Mouse (Mus musculus) urinary bladder, postnatal 4 days (tissue): Measurements from ENCODE around the gene Tbc1d1.

Source experiments
- DNase-seq, 2 experiments: peaks; one replicate each; pipeline ENCODE4 v3.0.0; 2021 to 2022; ENCODE audit warnings: low spot score in 2 of 2

Gene Tbc1d1

DNA sequence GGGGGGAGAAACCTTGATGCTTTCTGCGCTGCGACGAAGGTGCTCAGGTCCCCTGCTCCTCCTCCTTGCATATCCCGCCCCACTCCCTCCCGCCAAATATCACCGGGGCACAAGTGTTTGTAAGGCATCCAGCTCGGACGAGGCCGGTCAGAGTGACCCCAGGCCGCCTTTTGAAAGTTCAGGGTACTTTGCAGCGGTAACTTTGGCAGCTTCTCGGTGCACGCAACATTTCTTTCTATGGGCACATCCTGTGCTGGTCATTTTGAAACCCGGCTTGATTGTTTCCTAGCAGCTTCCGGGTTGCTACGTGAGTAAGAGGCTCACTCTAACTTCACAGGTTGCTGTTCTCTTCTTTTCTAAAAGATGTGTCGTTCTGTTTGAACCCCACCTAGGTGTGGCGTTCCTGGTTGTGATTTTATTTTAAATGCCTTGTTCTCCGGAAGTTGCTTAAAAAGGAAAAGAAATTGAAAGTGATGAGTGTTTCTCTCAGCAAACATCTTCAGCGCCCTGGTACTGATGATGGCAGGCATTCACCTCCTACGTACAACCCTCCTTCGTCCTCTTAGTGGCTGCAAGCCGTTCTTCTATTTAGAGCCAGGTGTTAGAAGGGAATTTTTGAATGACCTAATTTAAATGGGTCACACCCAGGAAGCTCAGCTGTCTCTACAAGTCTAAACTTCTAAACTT lies 4.7 kb downstream of the Tbc1d1 start:
- no peak for DNase-seq

DNA sequence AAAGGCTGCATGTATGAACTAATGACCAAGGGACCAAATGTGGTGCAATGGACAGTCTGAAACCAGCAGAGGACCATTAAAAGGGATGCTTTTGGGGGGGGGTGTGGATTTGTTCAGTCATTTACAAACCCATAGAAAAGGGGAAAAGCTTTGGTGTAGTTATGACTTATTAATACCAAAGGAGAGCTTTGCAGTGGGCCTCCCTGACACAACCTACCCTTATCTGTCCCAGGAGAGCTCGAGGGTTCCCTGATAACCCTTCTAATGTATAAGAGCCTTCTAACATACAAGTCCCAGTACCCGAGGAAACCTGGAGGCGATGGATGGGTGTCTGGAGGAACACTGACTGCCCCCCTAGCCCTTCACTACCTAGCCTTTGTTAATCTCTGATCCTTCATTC lies 5.8 kb downstream of the Tbc1d1 start:
- DNase-seq, result no peak

DNA sequence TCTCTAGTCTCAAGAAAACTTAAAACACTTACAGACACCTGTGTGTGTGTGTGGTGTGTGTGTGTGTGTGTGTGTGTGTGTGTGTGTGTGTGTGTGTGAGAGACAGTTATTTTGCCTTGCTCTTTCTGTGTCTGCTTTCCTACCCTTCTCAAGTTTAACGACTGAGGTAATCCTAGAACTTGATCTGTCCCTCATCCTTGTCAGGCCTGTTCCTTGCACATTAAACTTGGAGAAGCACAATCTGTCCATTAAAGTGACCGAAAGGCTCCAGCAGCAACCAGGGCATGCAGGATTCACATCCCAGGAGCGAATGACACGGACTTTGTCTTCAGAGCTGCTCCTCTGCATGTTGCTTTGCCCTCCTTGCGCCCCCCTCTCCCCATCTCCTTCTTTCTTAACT lies 6.5 kb downstream of the Tbc1d1 start:
- DNase-seq, result no peak

DNA sequence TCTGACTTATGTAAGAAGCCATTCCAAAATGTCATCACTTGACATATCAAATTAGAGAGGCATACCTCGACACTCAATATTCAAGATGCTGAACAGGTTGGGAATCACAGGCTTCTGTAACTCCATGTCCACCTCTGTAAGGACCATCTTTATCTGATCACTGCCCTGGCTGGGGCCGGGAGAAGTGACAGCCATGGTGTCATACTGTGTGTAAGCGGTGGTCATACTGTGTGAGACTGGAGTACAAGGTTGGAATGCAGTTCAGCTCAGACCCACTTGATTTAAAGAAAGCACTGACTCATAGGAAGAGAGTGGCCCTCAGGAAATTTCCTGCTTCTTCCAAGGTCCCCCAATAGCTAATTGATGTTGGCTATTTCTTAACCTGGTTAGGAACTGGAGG lies 8.3 kb downstream of the Tbc1d1 start:
- no peak for DNase-seq

DNA sequence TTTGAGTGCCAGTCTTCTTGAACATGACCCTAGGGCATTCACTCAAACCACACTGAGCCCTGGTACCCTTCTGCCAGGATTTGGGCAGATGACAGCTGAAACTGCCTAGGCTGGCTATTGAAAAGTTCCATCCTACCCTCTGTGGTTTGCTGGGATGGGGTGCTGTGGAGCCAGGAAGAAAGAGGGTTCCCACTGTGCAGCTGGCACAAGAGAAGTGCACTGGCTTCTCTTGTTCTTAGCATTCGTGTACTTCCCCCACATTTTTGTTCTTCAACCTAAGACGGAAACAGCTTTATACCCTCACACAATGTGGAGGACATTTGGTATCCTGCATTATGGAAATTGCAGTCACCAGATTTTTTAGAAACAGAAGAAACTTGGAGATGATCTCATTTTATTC lies 9.7 kb downstream of the Tbc1d1 start:
- no peak for DNase-seq

DNA sequence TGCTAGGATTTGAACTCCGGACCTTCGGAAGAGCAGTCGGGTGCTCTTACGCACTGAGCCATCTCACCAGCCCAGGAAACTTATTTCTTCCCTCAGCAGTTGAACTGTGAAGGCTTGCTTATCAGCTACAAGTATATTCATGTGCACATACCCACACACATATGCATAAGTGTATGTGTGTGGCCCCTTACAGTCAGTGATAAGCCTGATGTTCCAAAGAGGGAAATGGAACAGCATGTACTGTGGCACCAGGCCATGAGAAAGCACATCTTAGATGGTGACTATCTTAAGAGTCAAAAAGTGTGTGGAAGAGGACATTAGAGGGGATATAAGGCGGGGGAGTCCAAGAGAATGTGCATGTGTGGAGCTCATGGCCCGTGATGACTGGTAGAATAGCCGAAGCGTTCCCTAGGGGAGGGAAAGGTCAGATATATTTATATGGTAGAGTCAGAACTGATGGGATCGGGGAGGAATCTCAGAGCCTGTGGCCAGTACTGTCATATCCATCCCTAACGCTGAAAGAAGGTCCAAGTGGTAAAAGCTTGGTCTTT lies 13.0 kb downstream of the Tbc1d1 start:
- DNase-seq, result no peak

DNA sequence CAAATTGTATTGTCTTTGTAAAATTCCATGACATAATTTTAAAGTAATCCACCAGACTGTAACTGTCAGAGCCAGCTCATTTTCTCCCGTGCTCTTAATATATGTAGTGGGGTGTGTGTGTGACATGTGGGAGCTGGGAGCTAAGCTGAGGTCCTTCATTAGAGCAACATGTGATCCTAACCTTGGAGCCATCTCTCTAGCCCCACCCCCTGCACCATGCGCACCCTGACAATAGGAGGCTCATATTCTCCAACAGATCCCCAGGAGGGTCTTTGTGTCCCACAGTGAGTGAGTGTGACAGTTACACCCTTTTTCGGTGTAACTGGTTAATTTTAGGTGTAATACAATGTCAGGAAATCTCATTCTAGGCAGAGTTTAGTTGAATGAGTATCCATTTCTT lies 16.8 kb downstream of the Tbc1d1 start:
- DNase-seq, result no peak

DNA sequence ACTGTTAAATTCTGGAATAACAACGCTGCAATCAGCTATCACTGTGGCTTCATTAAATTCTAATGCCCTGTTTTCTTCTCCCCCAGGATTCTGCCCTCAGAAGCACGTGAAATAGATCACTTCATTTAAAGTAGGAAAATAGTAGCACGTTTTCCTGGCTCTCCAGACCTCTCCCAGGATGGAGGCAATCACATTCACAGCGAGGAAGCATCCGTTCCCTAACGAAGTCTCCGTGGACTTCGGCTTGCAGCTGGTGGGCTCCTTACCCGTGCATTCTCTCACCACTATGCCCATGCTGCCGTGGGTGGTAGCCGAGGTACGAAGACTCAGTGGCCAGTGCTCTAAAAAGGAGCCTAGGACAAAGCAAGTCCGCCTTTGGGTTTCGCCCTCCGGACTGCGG lies 17.2 kb downstream of the Tbc1d1 start:
- no peak for DNase-seq

DNA sequence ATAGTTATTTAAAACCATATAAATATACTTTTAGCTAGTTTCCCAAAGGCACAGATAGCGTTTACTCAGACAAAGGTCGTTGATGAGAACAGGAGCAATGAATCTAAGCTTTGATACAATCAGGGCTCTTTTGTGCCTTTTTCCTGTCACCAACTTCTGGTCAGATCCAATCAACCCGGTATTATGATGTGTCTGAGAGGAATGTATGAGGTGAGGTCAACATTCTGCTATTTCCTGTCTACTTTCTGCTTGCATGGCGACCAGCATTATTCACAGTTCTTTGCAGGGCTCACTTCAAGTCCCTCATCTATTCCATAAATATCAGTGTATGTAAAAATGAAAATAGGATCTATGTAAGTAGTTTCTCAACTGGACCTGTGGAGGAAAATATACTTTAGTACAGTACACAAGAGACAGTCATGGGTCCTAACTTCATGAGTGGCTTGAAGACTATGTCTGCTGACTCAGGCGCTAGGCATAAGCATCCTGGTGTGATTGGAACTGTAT lies 18.4 kb downstream of the Tbc1d1 start:
- no peak for DNase-seq

DNA sequence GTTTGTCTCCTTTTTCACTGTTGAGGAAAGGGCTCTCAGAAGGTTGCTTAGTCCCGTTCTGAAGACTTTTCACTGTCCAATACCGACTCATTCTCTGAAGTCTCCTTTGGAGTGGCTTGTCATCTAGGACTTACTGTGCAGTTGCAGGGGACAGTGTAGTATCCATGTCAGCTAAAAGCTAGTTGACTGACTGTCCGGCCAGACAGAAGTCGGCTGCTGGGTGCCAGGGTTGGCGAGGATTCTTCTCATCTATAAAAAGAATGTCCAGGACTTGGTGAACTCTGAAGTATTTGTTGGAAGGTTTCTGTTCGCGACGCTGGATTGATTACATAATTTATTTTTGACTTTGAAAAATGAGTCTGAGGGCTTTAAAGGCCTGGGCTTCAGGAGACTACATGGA lies 24.4 kb downstream of the Tbc1d1 start:
- DNase-seq, result no peak

DNA sequence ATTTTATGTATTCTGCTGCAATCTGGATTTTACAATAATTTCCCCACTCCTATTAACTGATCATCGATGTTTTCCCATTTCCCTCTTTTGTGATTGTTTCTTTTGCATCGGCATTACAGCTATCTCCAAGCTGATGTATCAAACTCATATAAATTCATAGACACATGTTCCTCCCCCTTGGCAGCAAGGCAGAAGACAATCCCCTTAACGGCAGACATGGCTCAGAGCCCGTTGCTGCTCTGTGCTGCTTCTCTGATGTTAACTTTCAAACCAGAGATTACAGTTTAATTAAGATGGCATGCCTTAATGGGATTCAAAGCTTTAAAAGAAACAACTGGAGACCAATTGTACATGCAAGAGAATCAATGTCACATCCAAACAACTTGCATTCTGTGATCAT lies 27.6 kb downstream of the Tbc1d1 start:
- no peak for DNase-seq

DNA sequence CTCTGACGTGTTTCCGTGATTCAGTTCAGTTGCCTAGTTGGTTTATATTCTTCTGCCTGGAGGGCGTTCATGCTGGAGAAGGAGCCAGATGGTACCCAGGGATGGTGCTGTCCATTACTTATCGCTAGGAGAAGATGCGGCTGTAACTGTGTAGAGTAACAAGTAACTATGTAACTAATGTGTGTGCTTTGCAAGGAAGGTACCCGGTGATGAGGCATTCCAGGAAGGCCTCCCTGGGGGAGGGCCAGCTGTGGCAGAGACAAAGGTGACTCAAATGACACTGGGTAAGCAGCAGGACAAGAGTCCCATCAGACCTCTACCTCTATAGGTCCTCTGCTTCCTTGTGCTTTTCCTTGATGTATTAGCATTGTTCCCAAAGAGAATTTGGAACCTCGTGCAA lies 29.2 kb downstream of the Tbc1d1 start:
- no peak for DNase-seq

DNA sequence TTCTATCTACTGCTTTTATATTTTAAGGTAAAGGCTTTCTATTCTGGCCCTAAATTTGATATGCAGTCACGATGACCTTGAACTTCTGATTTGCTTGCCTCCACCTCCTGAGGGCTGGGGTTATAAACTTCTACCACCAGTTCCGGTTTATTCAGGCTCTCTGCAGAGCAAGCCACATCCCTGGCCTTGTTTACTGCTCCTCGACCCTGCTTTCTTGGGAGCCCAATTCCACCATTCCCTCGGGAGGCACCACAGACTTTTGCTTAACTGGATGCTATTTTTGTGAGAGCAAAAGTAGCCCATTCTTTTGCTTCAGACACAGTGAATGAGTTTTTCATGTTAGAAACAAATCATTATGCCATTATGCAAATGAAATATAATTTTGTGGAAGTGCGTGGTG lies 30.5 kb downstream of the Tbc1d1 start:
- DNase-seq, result no peak

DNA sequence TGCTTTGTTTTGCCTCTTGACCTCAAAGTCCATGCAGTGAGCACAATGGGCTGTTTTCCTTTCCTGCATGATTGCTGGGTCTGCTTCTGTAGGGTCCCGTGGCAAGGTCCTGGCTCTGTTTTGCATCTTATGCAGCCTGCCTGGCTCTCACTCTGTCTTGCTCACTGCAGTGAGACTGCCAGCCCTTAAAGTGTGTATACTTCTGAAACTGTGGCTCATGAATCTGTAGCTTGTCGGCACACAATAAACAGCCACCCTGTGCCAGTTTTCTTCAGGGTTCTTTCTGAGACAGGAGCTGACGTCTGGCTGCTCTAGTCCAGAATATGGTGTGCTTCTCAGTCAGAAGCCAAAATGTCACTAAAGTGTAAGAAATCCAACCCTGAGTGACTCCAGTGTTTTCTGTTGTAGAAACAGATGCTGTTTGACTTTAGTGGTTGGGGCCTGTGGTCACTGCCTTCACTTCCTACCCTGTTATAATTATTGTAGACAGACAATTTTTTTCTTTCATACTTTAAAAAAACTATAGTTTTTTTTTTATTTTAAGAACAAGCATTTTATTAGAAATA lies 32.1 kb downstream of the Tbc1d1 start:
- DNase-seq, result no peak

DNA sequence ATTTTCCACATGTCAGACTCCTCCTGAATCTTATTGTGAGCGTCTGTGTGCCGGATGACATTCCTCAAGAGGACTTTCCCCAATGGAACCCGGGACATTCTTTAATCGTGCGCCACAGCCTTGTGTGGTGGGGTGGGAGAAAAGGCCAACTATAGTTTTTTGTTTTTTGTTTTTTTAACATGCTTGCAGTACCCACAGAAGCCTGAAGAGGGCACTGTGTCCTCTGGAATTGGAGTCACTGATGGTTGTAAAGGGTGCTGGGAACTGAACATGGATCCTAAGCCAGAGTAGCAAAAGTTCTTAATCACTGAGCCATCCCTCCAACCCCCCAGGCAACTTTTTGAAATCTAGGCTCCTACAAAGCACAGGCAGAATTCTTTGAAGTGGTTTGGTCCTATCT lies 34.8 kb downstream of the Tbc1d1 start:
- DNase-seq, result no peak

DNA sequence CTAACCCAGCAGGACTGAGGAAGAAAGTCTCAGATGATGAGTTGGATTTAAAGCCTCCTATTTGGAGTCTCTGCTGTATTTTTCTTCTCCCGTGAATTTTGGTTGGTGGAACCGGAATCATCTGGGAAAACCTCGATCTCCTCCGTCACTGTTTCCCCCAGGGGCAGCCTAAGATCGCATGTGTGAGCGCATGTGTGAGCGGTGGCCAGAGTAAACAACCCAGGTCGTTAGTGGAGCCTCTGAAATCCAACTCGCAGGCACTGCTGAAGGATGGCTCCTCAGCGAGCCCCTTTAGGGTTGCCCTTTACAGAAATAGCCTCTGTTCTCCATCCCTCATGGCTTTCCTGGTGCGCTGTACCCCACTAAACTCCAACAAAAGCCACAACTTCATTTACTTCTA lies 37.2 kb downstream of the Tbc1d1 start:
- DNase-seq, result no peak

DNA sequence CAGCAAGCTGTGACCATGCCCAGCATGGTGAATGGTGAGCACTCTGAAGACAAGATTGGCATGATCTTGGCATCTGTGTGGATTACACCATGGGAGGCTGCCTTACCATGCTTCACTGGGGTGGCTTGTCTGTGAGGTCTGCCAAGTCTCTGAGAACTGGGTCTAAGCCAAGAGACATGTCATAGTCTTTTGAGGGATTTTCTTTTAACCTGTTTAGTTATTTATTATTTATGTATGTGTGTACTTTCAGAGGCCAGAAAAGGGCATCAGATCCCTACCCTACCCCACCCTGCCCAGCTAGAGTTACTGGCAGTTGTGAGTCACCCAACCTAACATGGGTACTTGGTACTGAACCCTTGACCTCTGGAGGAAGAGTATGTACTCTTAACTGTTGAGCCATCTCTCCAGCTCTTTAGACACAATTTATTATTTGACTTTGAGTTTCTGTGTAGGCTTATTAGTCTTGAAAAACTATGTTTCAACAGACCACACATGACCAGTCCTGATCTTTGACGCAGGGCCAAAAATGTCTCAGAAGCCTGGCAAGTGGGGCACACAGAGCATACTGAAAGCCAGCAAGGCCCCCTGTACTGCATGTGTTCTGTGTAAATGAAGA lies 40.3 kb downstream of the Tbc1d1 start:
- DNase-seq, result no peak

DNA sequence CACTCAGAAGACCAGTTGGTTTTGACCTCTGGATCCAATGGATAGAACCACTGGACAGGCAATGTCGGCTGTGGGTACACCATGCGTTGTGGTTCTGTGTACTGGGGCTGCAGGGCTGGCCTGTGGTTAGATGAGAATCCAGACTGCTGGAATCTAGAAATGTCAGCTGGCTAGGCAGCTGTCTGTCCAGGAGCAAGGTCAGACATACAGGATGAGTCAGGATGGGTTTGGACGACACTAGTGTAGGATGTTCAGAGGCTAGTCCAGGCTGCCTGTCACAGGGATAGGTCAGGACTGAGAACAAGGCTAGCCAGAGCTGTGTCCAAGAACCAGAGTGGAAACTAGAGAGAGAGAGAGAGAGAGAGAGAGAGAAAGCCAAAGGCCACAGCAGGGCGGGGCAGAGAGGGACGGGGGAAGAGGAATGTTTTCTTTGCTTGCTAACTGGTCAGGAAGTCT lies 40.8 kb downstream of the Tbc1d1 start:
- no peak for DNase-seq

DNA sequence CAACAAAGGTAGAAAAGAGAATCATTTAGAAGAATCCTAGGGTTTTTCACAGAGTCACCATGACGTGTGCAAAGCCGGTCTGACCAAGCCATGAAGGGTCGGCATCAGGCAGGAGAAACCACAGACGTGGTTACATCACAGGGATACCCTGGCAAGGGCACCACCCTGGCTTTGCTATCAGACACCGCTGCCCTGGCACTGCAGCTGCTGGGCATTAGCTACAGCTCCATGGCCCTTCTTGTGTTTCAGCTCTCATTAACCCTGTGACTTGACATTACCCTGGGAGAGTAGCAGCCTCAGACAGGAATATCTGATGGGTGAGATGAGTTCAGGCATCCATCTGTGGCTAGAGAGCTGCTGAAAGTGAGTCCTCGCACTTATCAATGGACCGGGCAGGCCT lies 42.5 kb downstream of the Tbc1d1 start:
- no peak for DNase-seq

DNA sequence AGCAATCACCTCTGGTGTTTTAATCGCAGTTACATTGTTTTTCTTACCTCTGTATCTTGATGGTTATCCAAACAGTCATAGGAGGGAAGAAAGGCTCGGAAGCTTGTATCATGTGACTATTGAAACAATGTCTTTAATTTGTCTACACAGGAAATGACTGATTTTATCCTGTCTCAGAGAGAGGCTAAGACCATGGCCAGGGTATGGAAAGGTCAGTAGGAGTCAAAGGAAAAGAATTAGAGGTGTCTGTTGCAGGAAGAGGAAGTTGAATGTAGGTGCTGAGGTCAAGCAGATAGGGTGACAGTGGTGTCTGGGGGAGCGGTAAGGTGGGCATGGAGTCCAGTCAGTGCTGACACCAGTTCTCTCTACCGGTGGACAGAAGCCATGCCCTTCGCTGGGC lies 45.0 kb downstream of the Tbc1d1 start:
- DNase-seq, result no peak

DNA sequence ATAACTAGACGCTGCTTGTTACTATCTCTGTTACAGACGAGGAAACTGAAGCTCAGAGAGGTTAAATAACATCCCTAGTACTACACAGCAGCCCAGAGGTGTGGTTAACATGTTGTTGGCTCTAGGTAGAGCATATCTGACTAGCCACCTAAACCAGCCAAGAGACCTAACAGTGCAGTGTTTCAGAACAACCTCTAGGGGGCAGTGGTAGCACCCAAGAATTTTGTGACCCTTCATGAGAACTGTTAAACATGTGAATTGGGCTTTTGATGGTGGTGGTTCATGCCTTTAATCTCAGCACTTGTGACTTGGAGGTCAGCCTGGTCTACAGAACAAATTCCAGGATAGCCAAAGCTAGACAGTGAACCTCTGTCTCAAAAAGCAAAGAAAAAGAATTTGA lies 46.2 kb downstream of the Tbc1d1 start:
- DNase-seq, result no peak

DNA sequence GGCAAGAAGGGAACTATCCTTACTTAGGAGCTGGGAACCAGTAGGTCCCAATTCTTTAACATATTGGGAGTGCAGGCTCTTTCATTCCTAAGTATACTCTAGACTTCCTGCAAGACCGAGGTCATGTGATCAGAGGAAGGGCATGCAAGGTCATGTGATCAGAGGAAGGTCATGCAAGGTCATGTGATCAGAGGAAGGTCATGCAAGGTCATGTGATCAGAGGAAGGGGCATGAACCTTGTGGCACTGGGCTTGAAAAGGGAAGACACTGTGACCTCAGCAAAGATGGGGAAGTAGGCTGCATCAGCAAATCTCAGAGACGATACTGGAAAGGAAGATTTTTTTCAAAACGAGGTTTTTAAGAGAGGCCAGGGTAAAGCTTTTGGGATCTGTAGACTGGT lies 49.5 kb downstream of the Tbc1d1 start:
- DNase-seq, result no peak

DNA sequence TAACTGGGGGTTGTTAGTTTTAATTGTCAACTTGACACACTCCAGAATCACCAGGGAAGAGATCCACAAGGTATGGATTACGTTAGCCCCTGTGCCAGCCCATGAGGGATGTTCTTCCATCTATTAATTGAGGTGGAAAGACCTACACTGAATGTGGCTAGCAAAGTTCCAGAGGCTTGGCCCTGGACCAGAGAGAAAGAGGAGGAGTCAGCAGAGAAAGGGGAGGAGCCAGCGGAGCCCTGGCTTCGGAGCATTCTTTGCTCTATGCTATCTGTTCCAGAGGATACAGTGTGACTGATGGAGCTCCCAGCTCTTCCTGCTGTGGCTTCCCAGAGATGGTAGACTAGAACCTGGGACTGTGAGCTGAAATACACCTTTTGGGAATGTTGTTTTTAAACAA lies 50.3 kb downstream of the Tbc1d1 start:
- DNase-seq, result no peak
